Mouse (Mus musculus) olfactory bulb, adult 2 months (tissue): ENCODE data around the gene Spef2.

Experiments
- CTCF ChIP-seq: fragments of 200-500 bp; IDR thresholded peaks from 2 replicates; pipeline ENCODE4 v1.5.1; 2012; ENCODE audit warnings: low read depth, mild to moderate bottlenecking, low read length, moderate library complexity; ENCODE audit not compliant: insufficient read depth
- POLR2A ChIP-seq: fragments of 200-500 bp; IDR thresholded peaks from 2 replicates; pipeline ENCODE4 v1.6.1; 2012; ENCODE audit warnings: mild to moderate bottlenecking, low read depth, low read length, moderate library complexity; ENCODE audit not compliant: insufficient read depth

- TF ChIP-seq CTCF (no peak), POLR2A (no peak)
Measured at GRCm38 (mm10) chr15:9714574-9715458, 33.9 kb downstream of the Spef2 start.
